Mouse (Mus musculus): ENCODE data around the gene Mtap. TPM values are rescaled to one million over a fixed set of nuclear protein-coding genes. Genes with fewer than 3 reads are reported as not detected.

Mtap gene
- total RNA-seq (2021): 1 to 10 TPM; 9.3 to 9.8 TPM

DNA sequence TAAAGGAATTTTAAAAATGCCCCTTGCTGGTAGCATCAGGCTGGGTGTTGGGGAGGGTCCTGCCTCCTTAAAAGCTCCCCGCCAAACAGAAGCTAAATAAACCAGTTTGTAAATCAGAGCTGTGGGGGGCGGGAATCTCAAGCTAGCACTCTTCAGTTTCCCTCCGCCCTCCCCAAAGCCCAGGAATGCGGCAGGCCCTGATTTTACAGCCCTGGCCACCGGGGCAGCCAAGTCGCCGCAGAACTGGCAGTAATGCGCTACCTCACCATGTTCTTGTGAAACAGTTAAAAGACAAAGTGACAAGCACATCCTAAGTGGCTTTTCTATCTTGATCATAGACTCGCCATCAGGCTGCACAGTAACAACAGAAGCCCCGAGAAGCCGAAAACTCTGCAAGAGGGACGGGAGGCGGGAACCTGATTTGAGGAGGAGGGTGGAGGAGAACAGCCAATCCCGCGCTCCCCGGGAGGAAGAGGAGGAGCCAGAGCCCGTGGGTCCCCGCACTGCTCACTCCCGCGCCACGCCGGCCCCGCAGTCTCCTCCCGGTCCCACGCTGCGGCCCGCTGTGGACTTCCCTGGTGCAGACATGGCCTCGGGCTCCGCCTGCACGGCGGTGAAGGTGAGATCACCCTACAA lies at the start of gene Mtap:
Mtap (plus strand) TSS at position 217 of the 636 bp plus-strand sequence.
- intact Hi-C loops (cut with DNase I): no loop called here
- peak; percentile 76 to 83 for DNase-seq (ENCODE audit: low spot score in 2 of 2)

DNA sequence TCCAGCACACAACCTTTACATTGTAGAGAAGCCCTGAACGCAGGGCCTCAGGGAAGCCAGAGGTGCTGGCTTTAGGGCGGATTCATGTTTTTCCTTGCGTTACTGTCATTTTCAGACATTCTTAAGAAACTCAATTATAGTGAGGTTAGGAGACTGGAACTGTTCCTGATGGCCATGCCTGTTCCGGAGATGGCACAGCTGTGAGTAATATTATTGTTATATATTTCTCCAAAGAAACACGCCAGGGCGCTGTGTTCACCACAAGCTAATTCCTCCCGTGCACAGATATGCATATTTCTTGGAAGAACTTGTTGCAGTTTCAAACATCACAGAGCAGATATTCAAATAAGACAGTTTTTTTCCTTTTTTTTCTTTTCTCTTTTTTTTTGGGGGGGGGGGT lies 47.8 kb upstream of the Mtap start:
- DNase-seq (ENCODE audit: low spot score in 2 of 2): no peak
- intact Hi-C loops (cut with DNase I): no loop called here

DNA sequence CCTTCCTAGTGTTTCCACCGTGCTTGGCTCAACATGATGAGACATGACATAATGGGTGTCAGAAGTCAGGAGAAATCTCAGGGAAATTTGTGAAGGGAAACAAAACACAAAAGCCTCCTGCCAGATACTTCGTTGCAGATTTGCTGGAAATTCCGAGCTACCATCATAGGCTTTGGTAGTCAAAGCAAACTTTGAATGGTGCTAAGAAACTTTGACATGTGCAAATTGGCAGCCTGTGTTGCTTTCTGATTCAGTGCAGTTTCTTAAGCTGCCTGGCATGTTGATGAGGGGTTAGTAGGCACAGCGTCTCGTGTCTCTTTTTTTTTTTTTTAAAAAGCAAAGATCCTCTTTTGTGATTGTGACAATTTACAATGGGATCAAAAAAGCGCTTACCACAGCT lies 46.7 kb upstream of the Mtap start:
- no peak for DNase-seq (ENCODE audit: low spot score in 2 of 2)
- intact Hi-C loops (cut with DNase I): no loop called here

DNA sequence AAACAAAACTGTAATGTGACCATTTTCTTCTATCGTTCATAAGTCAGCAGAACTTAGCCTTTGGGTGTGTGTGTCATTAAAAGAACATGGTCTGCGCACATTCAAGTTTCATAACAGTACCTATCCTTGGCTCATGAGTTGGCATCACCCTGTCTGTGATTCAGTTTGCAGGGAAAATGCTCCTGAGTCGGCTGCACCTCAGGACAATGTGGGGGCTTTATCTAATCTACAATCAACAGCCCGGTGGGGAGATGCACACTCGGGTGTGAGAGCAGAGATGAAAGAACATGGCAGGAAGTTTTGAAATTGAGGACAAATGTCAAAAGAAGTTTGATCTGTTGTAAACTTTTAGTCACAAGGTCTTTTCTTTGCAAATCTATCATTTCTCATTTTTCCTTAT lies 44.8 kb upstream of the Mtap start:
- intact Hi-C loops (cut with DNase I): no loop called here
- no peak for DNase-seq (ENCODE audit: low spot score in 2 of 2)

DNA sequence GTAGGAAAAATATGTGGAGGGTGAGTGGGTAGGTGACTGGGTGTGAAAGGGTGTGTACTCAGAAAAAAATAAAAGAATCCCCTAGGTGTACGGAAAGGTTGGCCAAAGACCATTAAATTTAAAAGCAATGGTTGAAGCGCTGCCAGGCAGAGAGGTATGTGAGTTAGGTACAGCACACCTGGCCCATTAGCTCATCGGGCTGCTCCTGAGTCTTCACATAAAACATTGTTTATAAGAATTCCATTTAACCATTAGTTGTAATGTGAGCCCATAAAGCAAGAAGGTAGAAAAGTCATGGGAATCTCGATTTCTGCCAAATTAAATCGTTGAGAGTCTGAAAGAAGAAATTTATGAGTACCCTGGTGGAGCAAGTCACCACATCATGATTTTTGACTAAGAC lies 42.1 kb upstream of the Mtap start:
- intact Hi-C loops (cut with DNase I): no loop called here
- DNase-seq (ENCODE audit: low spot score in 2 of 2): no peak

DNA sequence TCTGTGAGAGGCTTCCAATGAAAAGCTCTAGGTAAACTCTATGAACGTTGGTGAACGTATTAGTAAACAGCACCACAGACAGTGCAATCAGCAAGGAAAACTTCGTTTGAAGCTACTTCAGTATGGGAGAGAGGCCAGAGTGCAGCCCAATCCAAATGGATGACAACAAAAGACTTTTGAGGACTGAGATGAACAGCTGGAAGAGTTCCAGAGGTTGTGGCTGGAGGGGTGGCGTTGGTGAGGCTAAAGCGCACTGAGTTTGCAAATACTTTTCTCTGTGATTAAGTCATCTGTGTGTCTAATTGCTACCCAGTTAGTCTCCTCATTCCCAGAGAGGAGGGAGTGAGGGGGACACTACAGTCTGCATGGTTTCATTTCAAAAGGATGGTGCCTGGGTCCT lies 38.7 kb upstream of the Mtap start:
- intact Hi-C loops (cut with DNase I): no loop called here
- no peak for DNase-seq (ENCODE audit: low spot score in 2 of 2)

DNA sequence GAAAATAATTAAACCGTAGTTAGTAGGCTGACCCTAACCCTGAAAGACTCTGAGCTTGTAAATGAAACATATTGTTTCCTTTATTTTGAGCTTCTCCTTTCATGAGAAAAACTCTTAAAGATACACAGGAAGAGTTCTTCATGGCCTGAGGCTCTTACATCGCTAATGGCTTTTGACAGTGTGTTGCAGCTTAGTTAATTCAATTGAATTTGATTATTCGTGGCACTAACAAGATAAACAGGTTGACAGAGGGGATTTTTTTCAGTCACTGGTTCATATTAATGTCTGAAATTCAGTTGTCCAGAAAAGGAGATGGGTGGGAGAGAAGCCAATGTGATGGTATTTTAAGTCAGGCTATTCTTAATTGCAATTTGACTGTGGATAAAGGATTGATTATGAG lies 35.6 kb upstream of the Mtap start:
- no peak for DNase-seq (ENCODE audit: low spot score in 2 of 2)
- intact Hi-C loops (cut with DNase I): no loop called here

DNA sequence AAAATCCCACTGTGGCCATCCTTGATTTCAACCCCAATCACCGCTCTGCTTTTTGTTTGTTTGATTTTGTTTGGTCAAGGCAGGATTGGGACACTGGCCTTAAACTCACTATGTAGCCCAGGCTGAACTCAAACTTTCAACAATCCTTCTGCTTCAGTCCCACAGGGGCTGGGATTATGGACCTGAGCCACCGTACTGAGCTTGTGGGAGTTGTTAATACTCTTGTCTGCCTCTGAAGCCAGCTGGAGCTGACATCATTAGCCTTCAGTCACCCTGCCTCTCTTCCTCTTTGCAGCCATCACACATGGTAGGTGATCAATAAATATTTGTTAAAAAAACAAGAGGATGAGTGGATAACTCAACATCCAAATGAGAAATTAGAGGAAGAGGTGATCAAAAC lies 34.6 kb upstream of the Mtap start:
- intact Hi-C loops (cut with DNase I): no loop called here
- no peak for DNase-seq (ENCODE audit: low spot score in 2 of 2)

DNA sequence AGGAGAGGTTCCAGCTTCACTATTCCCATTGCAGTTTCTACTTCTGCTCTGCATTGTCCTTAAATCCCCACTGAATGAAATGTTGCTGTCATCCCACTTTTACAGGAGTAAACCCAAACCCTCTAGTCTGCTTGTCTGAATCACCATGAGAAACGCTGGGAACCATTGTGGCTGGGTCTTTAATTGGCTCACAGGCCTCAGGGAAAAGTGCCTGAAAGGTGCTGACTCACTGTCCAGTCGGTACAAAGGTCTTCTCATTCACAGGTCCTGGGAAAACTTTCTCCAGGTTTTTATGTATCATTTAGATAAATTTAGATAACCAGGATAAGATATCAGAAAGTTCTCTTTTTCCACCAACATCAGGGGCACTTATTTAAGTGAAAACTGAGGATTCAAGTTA lies 31.4 kb upstream of the Mtap start:
- intact Hi-C loops (cut with DNase I): no loop called here
- no peak for DNase-seq (ENCODE audit: low spot score in 2 of 2)

DNA sequence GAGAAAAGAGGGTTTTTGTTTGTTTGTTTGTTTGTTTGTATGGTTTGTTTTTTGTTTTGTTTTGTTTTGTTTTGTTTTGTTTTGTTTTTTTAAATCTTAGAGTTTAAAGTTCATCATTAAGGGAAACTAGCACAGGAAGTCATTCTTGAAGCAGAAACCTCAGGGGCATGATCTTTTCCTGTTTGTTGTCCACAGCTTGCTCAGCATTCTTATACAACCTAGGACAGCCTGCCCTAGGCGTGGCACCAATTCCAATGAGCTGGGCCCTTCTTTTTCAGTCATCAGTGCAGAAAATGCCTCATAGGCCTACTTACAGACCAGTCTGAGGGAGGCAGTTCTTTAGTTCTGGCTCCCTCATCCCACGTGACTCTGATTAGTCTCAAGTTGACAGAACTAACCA lies 30.4 kb upstream of the Mtap start:
- no peak for DNase-seq (ENCODE audit: low spot score in 2 of 2)
- intact Hi-C loops (cut with DNase I): no loop called here

DNA sequence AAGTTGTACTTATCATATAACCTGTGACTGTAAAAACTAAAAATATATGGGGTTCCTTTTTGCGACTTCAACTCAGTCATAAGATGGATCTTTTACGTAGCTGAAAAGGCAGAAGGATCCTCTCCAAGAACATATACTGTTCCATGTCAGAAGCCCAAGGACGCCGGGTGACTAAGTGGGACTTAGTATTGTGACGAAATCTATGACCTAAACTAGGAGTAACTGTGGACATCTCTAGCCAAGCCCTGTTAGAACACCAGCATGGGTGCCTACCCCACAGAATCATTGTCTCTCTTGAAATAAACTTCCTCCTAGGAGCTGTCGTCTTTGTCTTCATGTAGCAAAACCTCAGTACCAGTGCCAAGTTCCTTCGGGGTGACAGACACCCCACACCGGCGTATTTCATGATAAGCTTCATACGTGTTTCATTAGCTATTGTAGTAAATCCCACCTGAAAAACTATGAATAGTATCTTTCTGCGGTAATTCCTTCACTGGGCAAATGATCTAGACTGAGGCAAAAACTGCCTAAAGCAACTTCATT lies 24.7 kb upstream of the Mtap start:
- intact Hi-C loops (cut with DNase I): no loop called here
- DNase-seq (ENCODE audit: low spot score in 2 of 2): no peak

DNA sequence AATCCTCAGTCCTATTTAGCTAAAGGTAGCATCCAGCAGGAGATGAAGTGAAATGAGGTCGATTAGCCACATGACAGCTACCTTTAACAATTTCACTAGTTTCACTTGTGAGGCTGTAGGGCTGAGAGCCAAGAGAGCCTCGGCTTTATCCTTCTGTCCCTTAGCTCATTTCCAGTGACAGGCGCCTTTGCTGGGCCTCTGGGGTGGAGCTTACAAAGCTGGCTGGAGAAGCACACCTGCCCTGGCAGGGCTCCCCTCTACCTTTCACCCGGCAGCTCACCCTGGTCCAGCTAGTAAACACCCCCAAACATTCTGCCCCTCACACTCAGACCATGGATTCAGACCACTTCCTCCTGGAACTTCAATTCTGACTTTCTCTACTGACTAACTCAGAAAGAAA lies 24.1 kb upstream of the Mtap start:
- DNase-seq (ENCODE audit: low spot score in 2 of 2): no peak
- intact Hi-C loops (cut with DNase I): no loop called here

DNA sequence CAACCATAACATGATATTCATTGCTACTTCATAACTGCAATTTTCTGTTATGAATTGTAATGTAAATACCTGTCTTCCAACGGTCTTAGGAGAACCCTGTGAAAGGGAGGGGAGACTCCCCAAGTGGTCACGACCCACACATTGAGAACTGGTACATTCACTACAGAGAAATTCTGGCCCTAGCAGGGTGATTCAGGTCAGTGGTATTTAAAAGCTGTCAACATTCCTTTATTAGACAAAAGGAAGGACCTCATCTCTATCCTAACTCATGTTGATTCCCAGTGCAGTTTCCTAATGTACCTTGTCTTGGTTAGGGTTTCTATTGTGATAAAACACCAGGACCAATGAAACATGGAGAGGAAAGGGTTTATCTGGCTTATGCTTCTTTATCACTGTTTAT lies 20.9 kb upstream of the Mtap start:
- intact Hi-C loops (cut with DNase I): no loop called here
- no peak for DNase-seq (ENCODE audit: low spot score in 2 of 2)

DNA sequence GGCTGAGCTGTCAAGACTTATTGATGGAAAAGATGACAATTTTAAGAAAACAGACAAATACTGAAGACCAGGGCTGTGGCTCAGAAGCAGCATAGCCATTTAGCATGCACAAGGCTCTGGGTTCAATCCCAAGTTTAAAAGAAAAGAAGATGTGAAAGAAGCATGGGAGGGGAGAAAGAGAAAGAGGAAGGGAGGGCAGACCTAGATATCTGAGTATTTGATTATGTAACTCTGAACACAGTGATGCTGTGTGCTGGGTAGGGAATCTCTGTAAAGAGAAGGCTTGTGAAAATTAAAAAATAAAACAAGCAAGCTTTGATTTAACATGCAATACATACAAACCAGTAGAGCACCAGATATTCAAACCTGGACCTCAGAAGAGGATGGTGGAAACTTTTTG lies 17.0 kb upstream of the Mtap start:
- intact Hi-C loops (cut with DNase I): no loop called here
- DNase-seq (ENCODE audit: low spot score in 2 of 2): no peak

DNA sequence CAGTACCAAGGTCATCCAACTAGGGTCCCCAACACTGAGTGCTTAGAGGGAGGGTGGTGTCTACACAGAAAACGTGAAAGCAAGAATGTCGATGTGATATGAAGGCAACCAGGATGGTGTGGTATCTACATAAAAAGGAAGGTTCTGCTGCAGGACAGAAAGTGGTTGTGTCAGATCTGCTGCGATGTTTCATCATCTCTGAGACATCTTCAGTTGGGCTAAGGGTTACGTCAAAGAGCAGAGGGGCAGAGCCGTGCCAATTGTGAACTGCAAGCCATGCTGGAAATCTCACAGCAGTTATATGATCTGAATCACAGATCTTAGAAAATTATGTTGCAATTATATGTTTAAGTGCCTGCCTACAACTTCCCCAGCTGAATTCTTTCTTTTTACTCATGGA lies 16.6 kb upstream of the Mtap start:
- no peak for DNase-seq (ENCODE audit: low spot score in 2 of 2)
- intact Hi-C loops (cut with DNase I): no loop called here

DNA sequence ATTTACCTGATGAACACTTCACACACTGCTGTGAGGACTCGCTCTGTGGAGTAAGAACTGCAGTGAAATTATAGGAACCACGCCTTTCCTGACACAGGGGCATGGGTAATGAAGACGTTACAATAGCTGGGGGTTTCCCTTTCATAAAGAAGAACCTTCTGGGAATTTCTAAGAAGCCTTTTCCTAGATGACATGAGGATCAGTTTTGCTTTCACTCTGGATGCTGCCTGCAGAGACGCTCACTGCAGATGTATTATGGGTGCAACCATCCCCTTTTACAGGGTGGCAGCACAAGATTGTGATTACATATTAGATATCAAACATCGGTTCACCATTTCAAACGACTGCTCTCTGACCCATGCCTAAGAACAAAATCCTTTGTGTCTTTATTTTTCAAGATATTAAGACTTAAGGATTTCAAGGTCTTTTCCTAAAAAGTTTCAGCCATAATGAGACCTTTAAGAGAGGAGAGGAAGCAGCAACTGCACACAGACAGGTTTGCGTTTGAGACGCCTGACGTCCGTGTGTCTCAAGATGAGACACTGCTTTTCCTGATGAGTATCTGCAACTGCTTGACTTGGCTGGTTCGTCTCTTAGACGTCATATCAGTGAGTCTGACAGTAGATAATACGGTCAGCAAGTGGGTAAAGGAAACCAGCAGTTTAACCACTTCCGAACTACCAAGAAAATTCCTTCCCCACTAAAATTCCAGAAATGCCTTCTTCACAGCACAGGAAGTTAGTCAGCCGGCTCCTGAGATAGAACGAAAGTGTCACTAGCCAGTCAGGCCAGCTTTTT lies 13.3 kb upstream of the Mtap start:
- intact Hi-C loops (cut with DNase I): no loop called here
- no peak for DNase-seq (ENCODE audit: low spot score in 2 of 2)

DNA sequence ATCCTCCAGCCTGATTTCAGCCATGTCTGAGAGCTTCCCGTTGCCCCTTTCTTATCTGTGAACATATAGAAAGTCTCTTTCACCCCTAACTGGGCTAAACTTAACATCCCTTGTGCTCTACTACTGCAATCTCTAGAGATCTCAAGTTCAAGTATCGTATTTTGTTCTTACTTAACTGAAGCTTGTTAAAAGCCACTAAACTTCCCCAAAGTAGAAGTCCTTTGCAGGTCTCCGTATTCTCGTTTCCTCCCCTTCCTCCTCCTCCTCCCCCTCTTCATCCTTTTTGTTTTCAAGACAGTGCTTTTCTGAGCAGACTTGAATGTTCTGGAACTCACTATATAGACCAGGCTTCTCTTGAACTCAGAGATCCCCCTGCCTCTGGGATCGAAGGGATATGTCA lies 9.2 kb upstream of the Mtap start:
- intact Hi-C loops (cut with DNase I): loop anchor here (5.0 kb wide), 1 partner anchor 190 kb away; no protein-coding TSS in a partner anchor

DNA sequence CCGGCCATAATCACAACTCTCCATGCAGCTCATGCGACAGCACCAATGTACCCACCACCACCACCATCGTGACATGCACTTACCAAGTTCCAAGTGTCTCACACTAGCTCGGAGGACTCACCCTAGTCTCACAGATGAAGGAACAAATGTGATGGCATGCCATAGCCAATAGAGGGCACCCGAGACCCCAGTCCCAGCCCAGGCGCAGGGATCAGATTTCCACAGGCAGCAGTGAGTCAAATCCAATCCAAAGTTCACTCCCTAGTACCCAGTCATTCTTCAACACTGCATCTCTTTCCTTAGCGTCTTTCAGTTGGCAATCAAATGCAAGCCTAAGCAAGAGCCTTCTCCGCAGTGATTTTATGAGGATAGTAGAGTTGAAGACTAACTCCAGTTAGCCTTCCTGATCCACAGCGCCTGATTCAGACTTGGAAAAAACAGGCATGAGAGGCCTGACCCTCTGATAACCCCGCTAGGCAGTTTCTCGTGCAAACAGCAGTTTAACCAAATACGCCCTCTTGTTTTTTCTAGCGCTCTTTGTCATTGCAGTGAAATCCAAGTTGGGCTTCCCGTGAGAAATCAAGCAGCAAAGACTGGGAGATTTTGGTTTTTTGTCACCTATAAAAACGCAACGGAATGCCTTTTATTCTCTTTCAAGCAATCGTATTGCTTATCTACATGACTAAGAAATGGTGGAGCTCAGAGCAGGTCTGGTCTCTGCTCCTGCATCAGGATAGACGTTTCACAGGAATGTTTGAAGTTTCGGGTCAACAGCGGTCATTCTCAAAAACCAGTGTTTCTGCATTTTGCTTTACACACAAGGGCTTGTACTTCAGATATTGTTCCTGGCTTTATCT lies 8.6 kb upstream of the Mtap start:
- intact Hi-C loops (cut with DNase I): loop anchor here (5.0 kb wide), 1 partner anchor 191 kb away; no protein-coding TSS in a partner anchor
- peak in 1 of 2 experiments; percentile 26 for DNase-seq (ENCODE audit: low spot score in 2 of 2)

More for the DNA sequence above, 9.2 kb upstream of the Mtap start:
- no peak for DNase-seq (ENCODE audit: low spot score in 2 of 2)

DNA sequence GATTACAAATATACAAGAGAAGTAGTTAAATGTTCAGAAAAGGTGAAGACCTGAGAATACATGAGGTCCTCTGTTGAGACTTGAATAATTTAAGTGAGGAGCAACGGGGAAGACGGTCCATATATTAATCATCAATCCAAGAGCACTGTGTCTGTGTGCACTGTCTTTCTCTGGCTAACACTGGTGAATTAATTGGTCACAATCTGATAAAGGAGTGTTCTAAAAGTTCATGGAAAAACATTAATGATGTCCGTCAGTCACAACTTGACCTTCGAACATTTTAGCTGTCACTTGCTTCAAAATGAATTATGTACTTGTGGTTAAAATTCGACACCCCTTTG lies 8.0 kb upstream of the Mtap start:
- no peak for DNase-seq (ENCODE audit: low spot score in 2 of 2)
- intact Hi-C loops (cut with DNase I): loop anchor here (1.0 to 5.0 kb wide), 2 partner anchors 192 to 257 kb away; no protein-coding TSS in a partner anchor

DNA sequence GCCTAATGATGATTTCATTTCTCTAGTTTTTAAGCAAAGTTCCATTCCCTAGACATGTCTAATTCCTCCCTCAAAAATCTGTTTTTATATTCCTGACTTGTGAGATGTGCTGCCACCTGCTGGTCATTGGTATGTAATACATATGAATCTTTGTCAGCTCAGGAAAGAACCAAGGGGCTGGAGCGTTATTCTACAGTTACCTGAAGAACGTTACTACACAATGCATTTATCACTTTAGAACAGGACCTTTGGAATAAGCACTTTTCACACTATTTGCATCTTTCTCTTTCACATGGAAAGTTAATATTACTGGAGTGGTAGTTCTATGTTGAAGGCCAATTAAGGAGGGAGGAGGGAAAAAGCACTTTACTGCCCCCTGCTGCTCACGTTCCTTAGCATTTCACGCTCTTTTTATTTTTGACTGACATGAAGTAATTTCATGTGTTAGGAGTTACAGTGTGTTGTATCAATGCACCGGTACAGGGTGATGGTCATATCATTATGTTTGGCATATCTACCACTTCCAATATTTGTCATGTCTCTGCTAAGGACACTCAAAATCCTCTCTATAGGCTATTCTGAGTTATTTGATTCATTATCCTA lies 7.5 kb upstream of the Mtap start:
- intact Hi-C loops (cut with DNase I): loop anchor here (1.0 to 5.0 kb wide), 2 partner anchors 192 to 257 kb away; no protein-coding TSS in a partner anchor
- peak; percentile 66 to 71 for DNase-seq (ENCODE audit: low spot score in 2 of 2)
